Mouse (Mus musculus): ENCODE data around the gene Sez6l. TPM values are rescaled to one million over a fixed set of nuclear protein-coding genes. Genes with fewer than 3 reads are reported as not detected.

Sez6l gene
- polyA plus RNA-seq, 1 experiment from 2014 or later, result 0.31 TPM

Other genes starting within 250 kb of the Sez6l start
- 25.4 and 25.9 TPM in 2 replicates for gene Srrd, start 234.1 kb downstream of the Sez6l start, polyA plus RNA-seq (2014; fragmentation: Nextera tagmentation; extraction: Ambion mirVana)
- 14.9 and 18.5 TPM in 2 replicates for gene Hps4, start 234.1 kb downstream of the Sez6l start, polyA plus RNA-seq (2014; fragmentation: Nextera tagmentation; extraction: Ambion mirVana)
- gene Gm6583, start 221.2 kb downstream of the Sez6l start, polyA plus RNA-seq (2014; fragmentation: Nextera tagmentation; extraction: Ambion mirVana), result not detected in 2 replicates
- 0.96 and 1.7 TPM in 2 replicates for gene Asphd2, start 182.3 kb downstream of the Sez6l start, polyA plus RNA-seq (2014; fragmentation: Nextera tagmentation; extraction: Ambion mirVana)
- not detected in 2 replicates for gene Gm6588, start 127.8 kb downstream of the Sez6l start, polyA plus RNA-seq (2014; fragmentation: Nextera tagmentation; extraction: Ambion mirVana)

Data from heart, embryonic 14.5 days (tissue).